Mouse (Mus musculus) stomach, embryonic 16.5 days (tissue): ENCODE data around the gene Gm5741. TPM values are rescaled to one million over a fixed set of nuclear protein-coding genes. Genes with fewer than 3 reads are reported as not detected.

ENCODE experiments used
- ATAC-seq: fragments of 200-750 bp; cut with Nextera tagmentation; 2 replicates; pipeline ENCODE4 v1.8.0; 2017; ENCODE audit warnings: moderate number of reproducible peaks, moderate TSS enrichment; ENCODE audit not compliant: insufficient read depth, low FRiP score
- H3K27ac ChIP-seq: fragments of 300-500 bp; sonication (generic); 2 replicates; pipeline ENCODE4 v1.5.1; 2014; ENCODE audit warnings: low read length
- H3K27me3 ChIP-seq: fragments of 300-500 bp; sonication (generic); 2 replicates; pipeline ENCODE4 v1.6.1; 2014; ENCODE audit warnings: low read length, control low read depth, mixed read lengths; ENCODE audit not compliant: control insufficient read depth, insufficient read depth
- H3K36me3 ChIP-seq: fragments of 300-500 bp; sonication (generic); 2 replicates; pipeline ENCODE4 v1.6.1; 2014; ENCODE audit warnings: low read length; ENCODE audit not compliant: control insufficient read depth, insufficient read depth
- H3K4me1 ChIP-seq: fragments of 300-500 bp; sonication (generic); 2 replicates; pipeline ENCODE4 v1.6.1; 2014; ENCODE audit warnings: low read length, control low read depth, mixed read lengths; ENCODE audit not compliant: control insufficient read depth, insufficient read depth
- H3K4me2 ChIP-seq: fragments of 300-500 bp; sonication (generic); 2 replicates; pipeline ENCODE4 v1.6.1; 2014; ENCODE audit warnings: low read depth, low read length, mixed read lengths
- H3K4me3 ChIP-seq: fragments of 300-500 bp; sonication (generic); replicated peaks from 2 replicates; pipeline ENCODE4 v1.5.1; 2014; ENCODE audit warnings: mild to moderate bottlenecking, low read length
- H3K9ac ChIP-seq: fragments of 300-500 bp; sonication (generic); 2 replicates; pipeline ENCODE4 v1.6.1; 2014; ENCODE audit warnings: low read length
- H3K9me3 ChIP-seq: fragments of 300-500 bp; sonication (generic); replicated peaks from 2 replicates; pipeline ENCODE4 v1.6.1; 2016; ENCODE audit warnings: low read length, control low read depth; ENCODE audit not compliant: control insufficient read depth
- WGBS: fragments of 180-500 bp; shearing (Covaris S2); extraction: QIAGEN DNeasy Blood & Tissue Kit; methylation state at CpG from one replicate; pipeline ENCODE4 v1.1.7; 2014; 5-methylcytosine and 5-hydroxymethylcytosine counted together
- microRNA-seq: library from miRNA; unstranded; fragments of <30 nt; microRNA quantifications from one replicate; pipeline ENCODE4, GENCODE M21; 2016
- polyA plus RNA-seq: library from polyadenylated mRNA; unstranded; fragments of >200 nt; fragmentation: Nextera tagmentation; extraction: Ambion mirVana; gene quantifications from 2 replicates; pipeline ENCODE4 v1.2.1, GENCODE M21; 2015

Gene Gm5741
- polyA plus RNA-seq, 1 experiment from 2014 or later: 0.53 TPM

DNA sequence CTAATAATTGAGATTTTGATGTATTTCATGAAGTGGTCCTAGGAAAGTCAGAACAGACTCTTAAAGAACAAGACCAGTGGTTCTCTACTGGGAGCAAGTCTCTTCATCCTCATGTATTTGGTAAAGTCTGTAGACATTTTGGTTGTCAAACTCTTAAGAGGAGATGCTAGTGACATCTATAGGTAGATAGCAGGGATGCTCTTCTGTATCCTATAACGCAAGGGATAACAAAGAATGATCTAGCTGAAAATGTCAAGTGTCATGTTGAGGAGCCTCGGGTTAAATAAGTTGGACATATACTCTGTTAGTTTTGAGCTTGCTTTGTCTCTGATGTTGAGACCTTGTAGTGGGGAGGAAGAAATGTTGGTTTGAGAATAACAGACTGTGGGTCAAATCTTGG, 39.9 kb downstream of the Gm5741 start:
- Histone ChIP-seq H3K27ac (no peak overlapping the region), H3K9ac (peak overlapping the region; percentile 100), H3K9me3 (no peaks in the 10 kb centered on the region), H3K4me1 (peaks cover 34% of the 10 kb centered on the region), H3K4me2 (peak overlapping the region; percentile 99), H3K4me3 (peak overlapping the region; percentile 100), H3K36me3 (peaks cover 11% of the 10 kb centered on the region; the same call in 1 of the 2 replicates), H3K27me3 (no peaks in the 10 kb centered on the region)
- 7% methylated on average over 2 of the region's 2 CpGs for WGBS
- ATAC-seq: no peak

GRCm38 (mm10) chr8:85027516-85027855, 40.3 kb downstream of the Gm5741 start:
- H3K36me3 ChIP-seq: peaks cover 11% of the 10 kb centered on the region; the same call in 1 of the 2 replicates
- H3K9me3 ChIP-seq: no peaks in the 10 kb centered on the region
- H3K27me3 ChIP-seq: no peaks in the 10 kb centered on the region
- H3K27ac ChIP-seq: peak overlapping the region; percentile 93
- peak overlapping the region; percentile 99 for H3K4me2 ChIP-seq
- ATAC-seq: no peak
- H3K4me3 ChIP-seq: peak overlapping the region; percentile 100
- H3K4me1 ChIP-seq: peaks cover 34% of the 10 kb centered on the region
- peak overlapping the region; percentile 100 for H3K9ac ChIP-seq
- WGBS: 1% methylated on average over 13 of the region's 13 CpGs

GRCm38 (mm10) chr8:85026670-85027515, 40.9 kb downstream of the Gm5741 start, which contains the start of gene Trir:
Gene Trir, plus strand, starts transcription at chr8:85026823.
- under 1% methylated on average over 73 of the region's 75 CpGs for WGBS
- Histone ChIP-seq H3K36me3 (peaks cover 11% of the 10 kb centered on the region), H3K4me3 (peak within 1 kb of the TSS; percentile 100)

GRCm38 (mm10) chr8:85025098-85025932, 42.5 kb downstream of the Gm5741 start, which contains the start of gene Asna1:
Gene Asna1, minus strand, starts transcription at chr8:85025281.
- H3K9me3 ChIP-seq: no peaks in the 10 kb centered on the region
- peak within 1 kb of the TSS; percentile 86 for H3K9ac ChIP-seq
- 4% methylated on average over 30 of the region's 30 CpGs for WGBS
- H3K4me1 ChIP-seq: peaks cover 34% of the 10 kb centered on the region
- peak within 1 kb of the TSS; percentile 95 for H3K4me3 ChIP-seq
- H3K27ac ChIP-seq: peak within 1 kb of the TSS; percentile 93
- no peaks in the 10 kb centered on the region for H3K27me3 ChIP-seq
- H3K4me2 ChIP-seq: peak within 1 kb of the TSS; percentile 99
- peaks cover 18% of the 10 kb centered on the region for H3K36me3 ChIP-seq
- peak; percentile 91 for ATAC-seq

More at GRCm38 (mm10) chr8:85026670-85027515, 40.9 kb downstream of the Gm5741 start, which contains the start of gene Trir:
- H3K9ac ChIP-seq: peak within 1 kb of the TSS; percentile 100
- peak within 1 kb of the TSS; percentile 93 for H3K27ac ChIP-seq
- peaks cover 34% of the 10 kb centered on the region for H3K4me1 ChIP-seq
- peak; percentile 88 for ATAC-seq
- H3K4me2 ChIP-seq: peak within 1 kb of the TSS; percentile 99
- H3K27me3 ChIP-seq: no peaks in the 10 kb centered on the region
- H3K9me3 ChIP-seq: no peaks in the 10 kb centered on the region

DNA sequence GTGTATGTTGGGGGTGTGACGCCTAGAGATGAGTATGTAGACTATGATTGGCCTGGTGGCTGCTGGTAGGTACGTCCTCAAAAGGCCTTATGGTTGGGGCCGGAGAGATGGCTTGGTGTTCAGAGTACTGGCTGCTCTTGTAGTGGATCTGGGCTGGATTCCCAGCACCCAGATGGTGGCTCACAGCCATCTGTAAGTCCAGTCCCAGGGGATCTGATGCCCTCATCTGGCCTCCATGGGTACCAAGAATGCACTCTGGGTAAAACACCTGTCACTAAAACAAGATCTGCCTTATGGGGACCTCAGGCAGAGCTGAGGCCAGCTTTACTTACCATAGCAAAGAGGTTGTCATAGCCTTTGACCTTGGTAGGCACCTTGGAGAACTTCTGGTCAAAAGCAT, 43.9 kb downstream of the Gm5741 start:
- peak overlapping the region; percentile 99; the same call in 1 of the 2 replicates for H3K4me2 ChIP-seq
- no peak overlapping the region for H3K9ac ChIP-seq
- peaks cover 29% of the 10 kb centered on the region for H3K4me1 ChIP-seq
- no peaks in the 10 kb centered on the region for H3K9me3 ChIP-seq
- H3K27me3 ChIP-seq: no peaks in the 10 kb centered on the region
- H3K4me3 ChIP-seq: peak overlapping the region; percentile 95
- no peak overlapping the region for H3K27ac ChIP-seq
- 90% methylated on average over 3 of the region's 3 CpGs for WGBS
- ATAC-seq: no peak
- peaks cover 21% of the 10 kb centered on the region for H3K36me3 ChIP-seq

- 95% methylated on average over 3 of the region's 3 CpGs for WGBS
- H3K4me1 ChIP-seq: peaks cover 26% of the 10 kb centered on the region
- ATAC-seq: no peak
- no peak overlapping the region for H3K4me2 ChIP-seq
- no peaks in the 10 kb centered on the region for H3K27me3 ChIP-seq
- no peak overlapping the region for H3K4me3 ChIP-seq
- peaks cover 21% of the 10 kb centered on the region for H3K36me3 ChIP-seq
- no peak overlapping the region for H3K27ac ChIP-seq
- no peaks in the 10 kb centered on the region for H3K9me3 ChIP-seq
- H3K9ac ChIP-seq: no peak overlapping the region
Observed at GRCm38 (mm10) chr8:85021514-85022055, 46.2 kb downstream of the Gm5741 start.

Small RNA genes lying within 50 kb of the gene (microRNA-seq; reads per million reads assigned to microRNA genes)
- gene Gm23388 (3.1 reads per million, percentile 17 among the genes with 10 or more reads in this experiment), gene Mir7070 (1.5 reads per million)

Other genes with a start within 250 kb of the Gm5741 start
- 6.0 and 7.2 TPM in 2 replicates for gene Dand5, start 245.2 kb downstream of the Gm5741 start, polyA plus RNA-seq
- gene Gadd45gip1, start 236.5 kb downstream of the Gm5741 start, polyA plus RNA-seq: 42.0 and 49.5 TPM in 2 replicates
- 106 and 122 TPM in 2 replicates for gene Rad23a, start 227.3 kb downstream of the Gm5741 start, polyA plus RNA-seq
- gene Calr, start 221.0 kb downstream of the Gm5741 start, polyA plus RNA-seq: 1,028 and 1,118 TPM in 2 replicates
- 85.9 and 91.5 TPM in 2 replicates for gene Farsa, start 211.0 kb downstream of the Gm5741 start, polyA plus RNA-seq
- 44.9 and 49.0 TPM in 2 replicates for gene Syce2, start 195.9 kb downstream of the Gm5741 start, polyA plus RNA-seq
- gene Gcdh, start 174.1 kb downstream of the Gm5741 start, polyA plus RNA-seq: 41.1 and 45.8 TPM in 2 replicates
- 15.7 and 18.4 TPM in 2 replicates for gene Klf1, start 166.1 kb downstream of the Gm5741 start, polyA plus RNA-seq
- 14.0 and 14.4 TPM in 2 replicates for gene Dnase2a, start 159.4 kb downstream of the Gm5741 start, polyA plus RNA-seq
- gene Mast1, start 130.6 kb downstream of the Gm5741 start, polyA plus RNA-seq: 1.4 and 1.6 TPM in 2 replicates
- 0.19 and 0.28 TPM in 2 replicates for gene Rtbdn, start 121.0 kb downstream of the Gm5741 start, polyA plus RNA-seq
- not detected in 2 replicates for gene Gm49661, start 98.5 kb downstream of the Gm5741 start, polyA plus RNA-seq
- 584 and 593 TPM in 2 replicates for gene Prdx2, start 98.4 kb downstream of the Gm5741 start, polyA plus RNA-seq
- gene Rnaseh2a, start 98.2 kb downstream of the Gm5741 start, polyA plus RNA-seq: 97.5 and 108 TPM in 2 replicates
- 21.6 and 25.8 TPM in 2 replicates for gene Junb, start 89.3 kb downstream of the Gm5741 start, polyA plus RNA-seq
- 50.0 TPM in 2 replicates for gene Hook2, start 77.4 kb downstream of the Gm5741 start, polyA plus RNA-seq
- gene Best2, start 53.5 kb downstream of the Gm5741 start, polyA plus RNA-seq: 0.30 and 0.42 TPM in 2 replicates
- 108 and 110 TPM in 2 replicates for gene Asna1, start 42.7 kb downstream of the Gm5741 start, polyA plus RNA-seq
- 63.4 and 64.0 TPM in 2 replicates for gene Trir, start 41.2 kb downstream of the Gm5741 start, polyA plus RNA-seq
- 28.6 and 31.0 TPM in 2 replicates for gene Tnpo2, start 31.1 kb downstream of the Gm5741 start, polyA plus RNA-seq
- gene Fbxw9, start 7.9 kb downstream of the Gm5741 start, polyA plus RNA-seq: 28.1 and 29.9 TPM in 2 replicates
- 47.1 TPM in 2 replicates for gene Dhps, start 3.8 kb upstream of the Gm5741 start, polyA plus RNA-seq
- gene Wdr83os, start 12.8 kb upstream of the Gm5741 start, polyA plus RNA-seq: 116 and 131 TPM in 2 replicates
- 36.8 and 46.1 TPM in 2 replicates for gene Wdr83, start 13.3 kb upstream of the Gm5741 start, polyA plus RNA-seq
- gene Man2b1, start 15.3 kb upstream of the Gm5741 start, polyA plus RNA-seq: 59.8 and 61.3 TPM in 2 replicates
- 3.0 and 4.0 TPM in 2 replicates for gene Zfp791, start 55.1 kb upstream of the Gm5741 start, polyA plus RNA-seq
- not detected in 2 replicates for gene Cks1brt, start 83.9 kb upstream of the Gm5741 start, polyA plus RNA-seq
- not detected in 2 replicates for gene Olfr371, start 158.0 kb upstream of the Gm5741 start, polyA plus RNA-seq
- 76.8 and 78.2 TPM in 2 replicates for gene Orc6, start 231.7 kb upstream of the Gm5741 start, polyA plus RNA-seq
- 154 and 159 TPM in 2 replicates for gene Vps35, start 231.8 kb upstream of the Gm5741 start, polyA plus RNA-seq